Mouse (Mus musculus): ENCODE results near the gene Pa2g4. TPM values are rescaled to one million over a fixed set of nuclear protein-coding genes. Genes with fewer than 3 reads are reported as not detected.

The Pa2g4 gene
- total RNA-seq, 2 experiments from 2014 or later, result 67.1 to 68.6 TPM

DNA sequence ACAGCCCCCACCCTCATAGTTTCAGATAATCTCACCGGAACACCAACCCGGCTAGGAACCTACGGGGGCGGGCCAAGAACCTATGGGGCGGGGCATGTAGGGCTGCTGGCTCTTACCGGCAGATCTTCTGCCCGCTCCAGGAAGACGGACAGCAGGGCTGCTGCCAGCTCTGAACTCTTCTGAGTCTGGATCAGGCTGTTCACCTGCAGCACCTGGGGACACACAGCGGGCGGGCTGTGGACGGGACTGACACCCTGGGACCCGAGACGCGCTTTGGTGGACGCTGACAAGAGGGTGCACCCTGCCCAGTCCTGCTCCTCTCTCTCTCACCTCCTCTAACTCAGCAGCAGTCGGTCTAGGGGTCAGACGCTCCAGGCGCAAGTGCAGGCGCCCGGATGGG is 49.8 kb downstream of the Pa2g4 start:
- intact Hi-C loops (cut with DNase I), result no loop called here
- no peak for DNase-seq (ENCODE audit: low spot score in 2 of 2)

DNA sequence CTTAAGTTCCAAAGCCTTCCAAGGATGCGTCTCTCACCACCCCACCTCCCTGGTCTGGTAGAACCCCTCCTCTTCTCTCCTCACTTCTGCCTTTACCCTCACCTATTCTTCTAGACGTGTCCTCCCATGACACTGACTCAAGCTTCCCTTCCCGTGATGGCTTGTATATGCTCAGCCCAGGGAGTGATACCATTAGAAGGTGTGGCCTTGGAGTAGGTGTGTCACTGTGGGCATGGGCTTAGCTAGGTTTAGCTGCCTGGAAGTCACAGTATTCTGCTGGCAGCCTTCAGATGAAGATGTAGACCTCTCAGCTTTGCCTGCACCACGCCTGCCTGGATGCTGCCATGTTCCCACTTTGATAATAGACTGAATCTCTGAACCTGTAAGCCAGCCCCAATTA is 50.7 kb downstream of the Pa2g4 start:
- no peak for DNase-seq (ENCODE audit: low spot score in 2 of 2)
- intact Hi-C loops (cut with DNase I), result no loop called here

DNA sequence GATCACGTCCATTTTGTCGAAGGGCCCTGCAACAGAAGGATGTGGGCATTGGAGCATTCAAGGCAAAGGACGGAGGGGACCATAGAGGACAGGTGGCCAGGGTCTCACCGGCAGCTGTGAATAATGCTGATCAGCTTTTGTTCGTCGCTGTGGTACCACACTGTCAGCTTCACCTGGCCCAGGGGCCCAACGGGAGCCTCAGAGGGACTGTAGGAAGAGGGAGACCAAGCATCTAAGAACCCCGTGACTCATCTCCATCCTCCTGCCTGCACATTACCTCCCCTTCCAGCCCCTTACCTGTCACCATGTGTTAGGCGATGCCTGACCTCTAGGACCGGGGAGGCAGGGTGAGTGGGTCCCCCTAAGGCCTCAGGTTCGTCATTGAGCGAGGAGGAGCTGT is 54.0 kb downstream of the Pa2g4 start:
- intact Hi-C loops (cut with DNase I), result no loop called here
- DNase-seq (ENCODE audit: low spot score in 2 of 2), result no peak

DNA sequence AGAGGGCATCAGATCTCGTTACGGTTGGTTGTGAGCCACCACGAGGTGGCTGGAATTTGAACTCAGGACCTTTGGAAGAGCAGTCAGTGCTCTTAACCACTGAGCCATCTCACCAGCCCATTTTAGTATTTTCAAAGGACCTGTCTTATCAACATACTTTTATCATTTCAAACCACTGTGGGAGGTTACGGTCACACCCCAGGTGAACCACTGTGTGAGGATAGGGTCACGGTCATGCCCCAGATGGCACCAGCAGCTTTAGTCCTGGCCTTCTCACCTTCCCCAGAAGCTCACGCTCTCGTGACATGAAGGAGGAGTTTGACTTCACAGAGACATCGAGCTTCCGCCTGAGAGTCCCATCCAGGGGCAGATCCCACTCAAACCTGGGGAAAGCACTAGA is 54.6 kb downstream of the Pa2g4 start:
- DNase-seq (ENCODE audit: low spot score in 2 of 2), result no peak
- intact Hi-C loops (cut with DNase I), result no loop called here

DNA sequence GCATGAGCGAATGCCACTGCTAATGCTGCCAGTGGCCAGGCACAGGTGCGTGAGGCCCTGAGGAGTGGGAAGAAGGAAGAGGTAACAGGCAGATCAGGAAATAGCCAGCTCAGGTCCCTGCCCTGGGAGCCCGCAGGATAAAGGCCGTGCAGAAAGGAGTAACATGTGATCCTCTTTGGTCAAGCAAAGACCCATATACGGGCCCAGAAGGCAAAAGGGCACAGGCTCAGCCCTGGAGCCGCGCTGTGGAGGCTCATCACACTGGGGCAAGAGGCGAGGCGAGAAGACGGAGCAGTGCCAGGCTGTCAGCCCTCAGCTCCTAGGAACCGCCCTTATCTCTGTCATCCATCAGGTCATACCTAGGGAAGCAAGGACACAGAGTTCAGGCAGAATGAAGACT is 55.5 kb downstream of the Pa2g4 start:
- intact Hi-C loops (cut with DNase I), result no loop called here
- no peak for DNase-seq (ENCODE audit: low spot score in 2 of 2)

DNA sequence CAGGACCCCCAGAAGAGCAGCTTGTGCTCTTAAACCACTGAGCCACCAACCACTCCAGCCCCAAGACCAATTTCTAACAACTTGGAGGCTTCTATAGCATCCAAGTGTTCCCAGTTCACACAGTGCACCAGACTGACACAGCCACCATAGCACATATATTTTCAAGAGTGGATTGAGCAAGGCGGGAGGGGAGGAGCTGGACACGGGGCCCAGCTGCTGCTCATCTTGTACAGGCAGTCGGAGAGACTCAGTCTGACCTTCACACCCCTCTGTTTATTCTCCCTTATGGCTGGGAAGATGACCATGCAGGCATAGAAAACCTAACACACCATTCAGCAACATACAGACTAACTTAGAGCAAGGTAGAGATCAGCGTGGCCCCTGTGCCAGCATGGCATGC is 56.0 kb downstream of the Pa2g4 start:
- intact Hi-C loops (cut with DNase I), result no loop called here
- no peak for DNase-seq (ENCODE audit: low spot score in 2 of 2)

DNA sequence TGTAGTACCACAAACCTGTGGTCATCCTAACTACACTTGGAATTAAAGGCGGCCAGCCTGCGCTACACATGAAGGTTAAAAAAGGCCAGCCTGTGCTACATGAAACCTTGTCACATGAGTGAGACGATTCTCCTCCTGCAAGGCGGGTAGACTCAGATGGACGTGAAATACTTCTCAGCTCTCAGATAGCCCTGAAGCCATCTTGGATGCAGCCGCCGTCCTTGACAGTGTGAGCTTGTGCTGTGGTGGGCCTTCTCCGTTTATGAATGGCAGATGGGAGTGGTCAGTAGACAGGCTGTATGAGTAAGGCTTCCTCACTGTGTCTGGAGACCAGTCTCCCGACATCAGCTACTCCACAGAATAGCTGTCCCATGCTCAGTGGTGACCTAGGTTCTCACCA is 56.6 kb downstream of the Pa2g4 start:
- no peak for DNase-seq (ENCODE audit: low spot score in 2 of 2)
- intact Hi-C loops (cut with DNase I), result no loop called here

DNA sequence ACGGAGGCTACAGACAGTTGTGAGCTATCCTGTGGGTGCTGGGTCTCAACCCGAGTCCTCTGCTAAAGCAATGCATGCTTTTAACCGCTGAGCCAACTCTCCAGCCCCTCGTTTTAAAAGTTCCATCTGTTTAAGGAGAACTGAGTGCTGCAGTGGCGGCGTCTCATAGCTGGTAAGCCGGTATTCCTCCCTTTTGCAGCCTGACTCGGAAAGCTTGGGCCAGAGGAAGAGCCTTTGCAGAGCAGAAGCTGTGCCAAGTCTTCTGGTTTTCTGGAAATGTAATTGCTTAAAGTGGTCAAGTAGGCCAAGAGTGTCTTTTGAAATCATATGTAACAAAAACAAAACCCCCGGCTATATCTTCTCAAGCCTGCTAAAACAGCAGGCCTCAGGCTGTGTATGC is 57.5 kb downstream of the Pa2g4 start:
- intact Hi-C loops (cut with DNase I), result no loop called here
- no peak for DNase-seq (ENCODE audit: low spot score in 2 of 2)

Small RNAs within 50 kb of the gene (microRNA-seq; reads per million reads assigned to microRNA genes)
- 0 reads per million in 2 experiments for gene Gm47275
- 0 to 1.1 reads per million in 2 experiments for gene Mir6916
- 0 reads per million in 2 experiments for gene Mir6917

Other genes starting within 250 kb of the Pa2g4 start
- gene Cnpy2, start 243.5 kb downstream of the Pa2g4 start, total RNA-seq (2021), result 10 to 100 TPM; 65.9 to 68.9 TPM
- gene Cs, start 228.3 kb downstream of the Pa2g4 start, total RNA-seq (2021), result 100 to 1,000 TPM; 269 to 271 TPM
- 10 to 100 TPM; 72.0 to 74.4 TPM for gene Coq10a, start 197.0 kb downstream of the Pa2g4 start, total RNA-seq (2021)
- 10 to 100 TPM; 80.3 to 84.3 TPM for gene Ankrd52, start 188.9 kb downstream of the Pa2g4 start, total RNA-seq (2021)
- 1 to 10 TPM in 1 of 2 experiments, not detected in 1; 1.0 TPM for gene Slc39a5, start 164.8 kb downstream of the Pa2g4 start, total RNA-seq (2021)
- 10 to 100 TPM; 88.3 to 92.5 TPM for gene Nabp2, start 154.5 kb downstream of the Pa2g4 start, total RNA-seq (2021)
- 10 to 100 TPM; 75.0 to 77.2 TPM for gene Rnf41, start 154.3 kb downstream of the Pa2g4 start, total RNA-seq (2021)
- gene Smarcc2, start 106.7 kb downstream of the Pa2g4 start, total RNA-seq (2021), result 100 to 1,000 TPM; 199 to 211 TPM
- 100 to 1,000 TPM; 606 to 662 TPM for gene Myl6, start 71.8 kb downstream of the Pa2g4 start, total RNA-seq (2021)
- 10 to 100 TPM; 19.1 to 21.7 TPM for gene Myl6b, start 67.3 kb downstream of the Pa2g4 start, total RNA-seq (2021)
- 1 to 10 TPM; 8.1 to 9.3 TPM for gene Esyt1, start 40.1 kb downstream of the Pa2g4 start, total RNA-seq (2021)
- gene Zc3h10, start 18.2 kb downstream of the Pa2g4 start, total RNA-seq (2021), result 10 to 100 TPM; 11.4 to 12.0 TPM
- gene Rpl41, start 16.7 kb downstream of the Pa2g4 start, total RNA-seq (2021), result 1,000 to 10,000 TPM; 1,939 to 2,055 TPM
- gene Erbb3, start 23.7 kb upstream of the Pa2g4 start, total RNA-seq (2021), result 1 to 10 TPM; 3.3 to 4.9 TPM
- 100 to 1,000 TPM; 299 to 305 TPM for gene Rps26, start 60.8 kb upstream of the Pa2g4 start, total RNA-seq (2021)
- gene Ikzf4, start 80.0 kb upstream of the Pa2g4 start, total RNA-seq (2021), result 10 to 100 TPM; 15.4 to 15.9 TPM
- 10 to 100 TPM; 11.2 to 11.8 TPM for gene Suox, start 108.1 kb upstream of the Pa2g4 start, total RNA-seq (2021)
- 100 to 1,000 TPM; 117 to 123 TPM for gene Rab5b, start 130.3 kb upstream of the Pa2g4 start, total RNA-seq (2021)
- gene Pmel, start 138.2 kb upstream of the Pa2g4 start, total RNA-seq (2021), result 1 to 10 TPM in 1 of 2 experiments, under 1 TPM in 1; 0.97 to 1.2 TPM
- gene Cdk2, start 139.0 kb upstream of the Pa2g4 start, total RNA-seq (2021), result 1 to 10 TPM; 4.7 to 5.1 TPM
- gene Dgka, start 178.9 kb upstream of the Pa2g4 start, total RNA-seq (2021), result 1 to 10 TPM; 4.8 to 6.3 TPM
- 10 to 100 TPM; 30.7 to 32.7 TPM for gene Pym1, start 181.9 kb upstream of the Pa2g4 start, total RNA-seq (2021)
- gene Mmp19, start 224.9 kb upstream of the Pa2g4 start, total RNA-seq (2021), result under 1 TPM; 0.77 to 0.80 TPM
- 10 to 100 TPM; 68.1 to 68.6 TPM for gene Dnajc14, start 238.1 kb upstream of the Pa2g4 start, total RNA-seq (2021)
- 10 to 100 TPM; 10.4 to 11.6 TPM for gene Tmem198b, start 238.4 kb upstream of the Pa2g4 start, total RNA-seq (2021)

Measured in left cerebral cortex, postnatal 14 days (tissue).